Mouse (Mus musculus) large intestine, adult 2 months (tissue): ENCODE data around the gene Cdk6. TPM values are rescaled to one million over a fixed set of nuclear protein-coding genes. Genes with fewer than 3 reads are reported as not detected.
"Not testable (repeated sequence)": the region's sequence is repeated elsewhere in the genome, so short reads cannot be mapped to it uniquely, and the experiment has no call there.

Source experiments
- DNase-seq: peaks from one replicate; pipeline ENCODE4 v3.0.0-alpha.2; 2012; ENCODE audit warnings: low read depth, low spot score
- WGBS: fragments of 180-500 bp; shearing (Covaris S2); methylation state at CpG from one replicate; pipeline ENCODE4 v1.1.7; 2018; 5-methylcytosine and 5-hydroxymethylcytosine counted together
- polyA plus RNA-seq: library from polyadenylated mRNA; depleted of rRNA; stranded (reverse); fragments of >200 nt; gene quantifications from 2 replicates; pipeline ENCODE4 v1.2.3, GENCODE M21; 2012; rRNA removed

The Cdk6 gene
- polyA plus RNA-seq: 4.6 and 7.5 TPM in 2 replicates

- no peak for DNase-seq
- under 1% methylated on average over 59 of the region's 59 CpGs for WGBS
Measured at GRCm38 (mm10) chr5:3341111-3341911, at the start of gene Cdk6. Cdk6 (plus strand) TSS chr5:3341485.

GRCm38 (mm10) chr5:3293666-3294065 lies 47.6 kb upstream of the Cdk6 start:
- no peak for DNase-seq
- WGBS: 87% methylated on average over 4 of the region's 4 CpGs

- 88% methylated on average over 12 of the region's 12 CpGs for WGBS
Measured at GRCm38 (mm10) chr5:3300801-3301457, 40.4 kb upstream of the Cdk6 start.

GRCm38 (mm10) chr5:3301535-3301934 lies 39.8 kb upstream of the Cdk6 start:
- 74% methylated on average over 5 of the region's 5 CpGs for WGBS
- no peak for DNase-seq

More at GRCm38 (mm10) chr5:3300801-3301457, 40.4 kb upstream of the Cdk6 start:
- DNase-seq: no peak

- WGBS: 94% methylated on average over 9 of the region's 9 CpGs
Measured at GRCm38 (mm10) chr5:3303876-3304275, 37.4 kb upstream of the Cdk6 start.

GRCm38 (mm10) chr5:3306146-3306545 lies 35.1 kb upstream of the Cdk6 start:
- no peak for DNase-seq
- WGBS: 40% methylated on average over 1 of the region's 1 CpGs

More at GRCm38 (mm10) chr5:3303876-3304275, 37.4 kb upstream of the Cdk6 start:
- DNase-seq: no peak

GRCm38 (mm10) chr5:3309122-3309521 lies 32.2 kb upstream of the Cdk6 start:
- no peak for DNase-seq

- WGBS: 84% methylated on average over 1 of the region's 1 CpGs
- DNase-seq: no peak
Measured at GRCm38 (mm10) chr5:3309587-3309986, 31.7 kb upstream of the Cdk6 start.

GRCm38 (mm10) chr5:3311156-3311555 lies 30.1 kb upstream of the Cdk6 start:
- WGBS: 91% methylated on average over 7 of the region's 7 CpGs
- DNase-seq: not testable (repeated sequence)

- 88% methylated on average over 5 of the region's 5 CpGs for WGBS
Measured at GRCm38 (mm10) chr5:3317724-3318123, 23.6 kb upstream of the Cdk6 start.

GRCm38 (mm10) chr5:3320225-3320624 lies 21.1 kb upstream of the Cdk6 start:
- DNase-seq: no peak
- 79% methylated on average over 1 of the region's 1 CpGs for WGBS

More at GRCm38 (mm10) chr5:3317724-3318123, 23.6 kb upstream of the Cdk6 start:
- not testable (repeated sequence) for DNase-seq

- 19% methylated on average over 6 of the region's 6 CpGs for WGBS
- no peak for DNase-seq
Measured at GRCm38 (mm10) chr5:3322052-3322451, 19.2 kb upstream of the Cdk6 start.

GRCm38 (mm10) chr5:3324116-3324515 lies 17.2 kb upstream of the Cdk6 start:
- DNase-seq: no peak
- 59% methylated on average over 4 of the region's 4 CpGs for WGBS

- 13% methylated on average over 1 of the region's 1 CpGs for WGBS
- no peak for DNase-seq
Measured at GRCm38 (mm10) chr5:3329361-3329760, 11.9 kb upstream of the Cdk6 start.

GRCm38 (mm10) chr5:3330932-3331331 lies 10.4 kb upstream of the Cdk6 start:
- no peak for DNase-seq
- 52% methylated on average over 3 of the region's 3 CpGs for WGBS

GRCm38 (mm10) chr5:3333019-3333418 lies 8.3 kb upstream of the Cdk6 start:
- not testable (repeated sequence) for DNase-seq
- WGBS: 73% methylated on average over 4 of the region's 4 CpGs

GRCm38 (mm10) chr5:3340340-3341058 lies 786 bp upstream of the Cdk6 start:
- WGBS: 5% methylated on average over 15 of the region's 15 CpGs
- not testable (repeated sequence) for DNase-seq

GRCm38 (mm10) chr5:3341931-3342770 lies 866 bp downstream of the Cdk6 start:
- DNase-seq: no peak
- under 1% methylated on average over 60 of the region's 60 CpGs for WGBS

- no peak for DNase-seq
- under 1% methylated on average over 46 of the region's 46 CpGs for WGBS
Measured at GRCm38 (mm10) chr5:3342771-3343565, 1.7 kb downstream of the Cdk6 start.
